Comparison of ENCODE assay signal across 25 mouse cellular contexts in the genomic region with DNA sequence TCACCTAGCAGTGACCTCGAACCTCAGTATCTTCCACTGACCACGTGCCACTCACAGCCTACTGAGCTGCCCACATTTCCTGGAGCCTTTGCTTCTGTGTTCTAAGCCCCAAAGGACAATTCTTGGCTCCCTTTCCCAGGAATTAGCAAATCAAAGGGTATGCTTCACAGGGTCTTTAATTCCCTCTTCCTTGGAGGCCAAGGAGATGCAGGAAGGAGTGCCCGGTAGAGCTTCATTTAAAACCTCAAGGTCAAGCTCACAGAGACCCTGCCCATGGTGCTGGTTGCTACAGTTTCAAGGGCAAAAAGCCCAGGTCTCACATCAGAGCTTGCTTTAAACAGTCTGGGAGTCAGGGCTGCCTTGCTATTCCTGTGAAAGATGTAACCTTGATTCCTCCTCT.
DNase-seq lines count a peak whose midpoint lies in the region; ATAC-seq and TF ChIP-seq lines count a peak whose summit lies in the region.
"Had no signal": no experiment of that assay in that cellular context is flagged by ENCODE, and none has a peak within 500 bp of the region (broad histone marks: within the 10 kb centered on the region; RNA-seq: fewer than 3 reads in every experiment).

No protein-coding gene starts in this region.

- H3K9me3 ChIP-seq in midbrain, embryonic 14.5 days (ENCODE audit: control insufficient read depth, low read length), result no peaks in the 10 kb centered on the region
- H3K9me3 ChIP-seq in midbrain, embryonic 11.5 days (ENCODE audit: control insufficient read depth, low read length), result no peaks in the 10 kb centered on the region
- no peaks in the 10 kb centered on the region for H3K9me3 ChIP-seq in ES-E14 (ENCODE audit: control insufficient read depth, insufficient read depth, low read depth, low read length)
- H3K9me3 ChIP-seq: embryonic facial prominence, embryonic 10.5 days; embryonic facial prominence, embryonic 12.5 days; forebrain, embryonic 10.5 days; forebrain, embryonic 12.5 days had no signal

- H3K36me3 ChIP-seq in midbrain, embryonic 14.5 days (ENCODE audit: control insufficient read depth, insufficient read depth, low read length), result no peaks in the 10 kb centered on the region
- no peaks in the 10 kb centered on the region for H3K36me3 ChIP-seq in midbrain, embryonic 11.5 days (ENCODE audit: control insufficient read depth, insufficient read depth, low read length)
- no peaks in the 10 kb centered on the region for H3K36me3 ChIP-seq in ES-E14 (ENCODE audit: control insufficient read depth, insufficient read depth, low read length, poor library complexity, severe bottlenecking)
- H3K36me3 ChIP-seq: embryonic facial prominence, embryonic 10.5 days; embryonic facial prominence, embryonic 12.5 days; forebrain, embryonic 10.5 days; forebrain, embryonic 12.5 days had no signal

- H3K4me2 ChIP-seq in midbrain, embryonic 14.5 days (ENCODE audit: low read length), result no peak overlapping the region
- H3K4me2 ChIP-seq in midbrain, embryonic 11.5 days, result no peak overlapping the region
- H3K4me2 ChIP-seq: embryonic facial prominence, embryonic 12.5 days; forebrain, embryonic 12.5 days had no signal

- no peak overlapping the region for H3K4me3 ChIP-seq in midbrain, embryonic 14.5 days (replicated peaks; ENCODE audit: low read depth, low read length)
- no peak overlapping the region for H3K4me3 ChIP-seq in midbrain, embryonic 11.5 days (ENCODE audit: low read depth, low read length)
- H3K4me3 ChIP-seq in ES-E14 (ENCODE audit: insufficient read depth in 1 of 2, low read depth in 1 of 2, low read length in 2 of 2, poor library complexity in 1 of 2, severe bottlenecking in 1 of 2), result no peak overlapping the region
- H3K4me3 ChIP-seq: embryonic facial prominence, embryonic 10.5 days; embryonic facial prominence, embryonic 12.5 days; forebrain, embryonic 10.5 days; forebrain, embryonic 12.5 days had no signal

- WGBS in midbrain, embryonic 14.5 days, result 51% methylated on average over 3 of the region's 3 CpGs
- WGBS in midbrain, embryonic 11.5 days, result 54% methylated on average over 3 of the region's 3 CpGs

- peak; percentile 16 for DNase-seq in midbrain, embryonic 14.5 days
- DNase-seq in midbrain, embryonic 11.5 days (ENCODE audit: low spot score, missing footprints), result no peak
- DNase-seq in ES-E14 (ENCODE audit: low read depth, low spot score), result peak; percentile 73
- DNase-seq in WW6 (ENCODE audit: low read depth, low spot score), result peak; percentile 60
- DNase-seq in cerebellum, adult 8-10 months, result no peak
- no peak for DNase-seq in gastrocnemius, postnatal 4 days (ENCODE audit: low spot score in 2 of 2)
- DNase-seq: adrenal gland, adult 2 months; adrenal gland, postnatal 10 days; adrenal gland, postnatal 25 days; B cell, adult 2 months; cerebellum, adult 11 months; cerebellum, adult 18-20 months; cerebellum, adult 9-10 months; cerebellum, postnatal 10 days; cerebellum, postnatal 25 days had no signal

- H3K27me3 ChIP-seq in midbrain, embryonic 14.5 days (ENCODE audit: control insufficient read depth, insufficient read depth, low read length), result no peaks in the 10 kb centered on the region
- H3K27me3 ChIP-seq in midbrain, embryonic 11.5 days (ENCODE audit: control insufficient read depth, insufficient read depth, low read length), result no peaks in the 10 kb centered on the region
- H3K27me3 ChIP-seq: CH12.LX; embryonic facial prominence, embryonic 12.5 days; forebrain, embryonic 12.5 days had no signal

- no peak overlapping the region for H3K9ac ChIP-seq in midbrain, embryonic 14.5 days (replicated peaks; ENCODE audit: low read length)
- H3K9ac ChIP-seq in midbrain, embryonic 11.5 days (ENCODE audit: low read length), result no peak overlapping the region
- no peak overlapping the region for H3K9ac ChIP-seq in ES-E14 (ENCODE audit: insufficient read depth, low read depth, low read length, poor library complexity, severe bottlenecking)
- H3K9ac ChIP-seq: embryonic facial prominence, embryonic 12.5 days; forebrain, embryonic 12.5 days had no signal

- H3K4me1 ChIP-seq in midbrain, embryonic 14.5 days (ENCODE audit: control insufficient read depth, insufficient read depth, low read length), result no peaks in the 10 kb centered on the region
- no peaks in the 10 kb centered on the region for H3K4me1 ChIP-seq in midbrain, embryonic 11.5 days (ENCODE audit: control insufficient read depth, insufficient read depth, low read length)
- peaks cover 8 to 34% of the 10 kb centered on the region in 2 experiments; a peak in 3 of 4 replicates for H3K4me1 ChIP-seq in ES-E14 (ENCODE audit: control insufficient read depth in 2 of 2, insufficient read depth in 2 of 2, low read length in 2 of 2, poor library complexity in 1 of 2)
- H3K4me1 ChIP-seq: embryonic facial prominence, embryonic 12.5 days had no signal

- ATAC-seq in midbrain, embryonic 14.5 days (ENCODE audit: low FRiP score, low TSS enrichment), result no peak
- no peak for ATAC-seq in midbrain, embryonic 11.5 days (ENCODE audit: low FRiP score)
- ATAC-seq in megakaryocyte-erythroid progenitor cell, adult 5-6 weeks (replicated peaks; ENCODE audit: low FRiP score, low TSS enrichment, poor library complexity, severe bottlenecking), result no peak
- ATAC-seq: activated CD4-positive, CD25-positive, alpha-beta regulatory T cell, adult 4 months; CD4-positive, CD25-positive, alpha-beta regulatory T cell, adult 4 months; forebrain, embryonic 14.5 days; forebrain, embryonic 16.5 days had no signal

- in situ Hi-C loops in ES-E14 (cut with MboI; ENCODE audit: low sequenced_read_pairs in 2 of 2, unreplicated experiment in 2 of 2), result no loop called here

- H3K27ac ChIP-seq in midbrain, embryonic 14.5 days (replicated peaks; ENCODE audit: low read depth, low read length), result no peak overlapping the region
- no peak overlapping the region for H3K27ac ChIP-seq in midbrain, embryonic 11.5 days (ENCODE audit: low read depth, low read length)
- no peak overlapping the region for H3K27ac ChIP-seq in ES-E14 (ENCODE audit: insufficient read depth, low read depth, low read length, poor library complexity, severe bottlenecking)
- H3K27ac ChIP-seq: embryonic facial prominence, embryonic 12.5 days; forebrain, embryonic 10.5 days; forebrain, embryonic 12.5 days had no signal

TF ChIP-seq in ES-E14, 5 proteins besides CTCF, POLR2A, EP300 and RAD21:
- TF ChIP-seq HCFC1 (IDR thresholded peaks at IDR 0.05; ENCODE audit: borderline replicate concordance, insufficient read depth, low read length) (no peak), CHD2 (IDR thresholded peaks at IDR 0.05; ENCODE audit: low read depth, low read length) (no peak)

Comparison
In these comparisons a context has a peak if more than half of its experiments do, and no peak if none do; other contexts are left out.
1. DNase-seq: peak in midbrain, embryonic 14.5 days (single experiment), ES-E14 (single experiment) and WW6 (single experiment); none in midbrain, embryonic 11.5 days (single experiment), cerebellum, adult 8-10 months (single experiment) and gastrocnemius, postnatal 4 days (0 of 2).